Mouse (Mus musculus) small intestine, adult 2 months (tissue): ENCODE measurements at regions not wholly inside any gene's neighbourhood (a gene's known extent, or its start where the extent isn't known, plus 50 kb on each side); places are given as distances from the start of the nearest gene placed in this dataset.

ENCODE experiments used
- CTCF ChIP-seq: fragments of 200-500 bp; IDR thresholded peaks from 2 replicates; pipeline ENCODE4 v1.5.1; 2012; ENCODE audit warnings: low read depth, mild to moderate bottlenecking, control low read depth, inconsistent platforms, low read length, moderate library complexity, mixed read lengths; ENCODE audit not compliant: insufficient replicate concordance, insufficient read length; ENCODE audit errors: extremely low read depth
- POLR2A ChIP-seq: fragments of 200-500 bp; IDR thresholded peaks from 2 replicates; pipeline ENCODE4 v1.6.1; 2012; ENCODE audit warnings: low read depth, mild to moderate bottlenecking, control low read depth, inconsistent platforms, low read length, moderate library complexity

GRCm38 (mm10) chr10:17512487-17512886 lies 210.5 kb upstream of the Cited2 start:
- no peak for TF ChIP-seq CTCF
- TF ChIP-seq POLR2A = no peak
